Mouse (Mus musculus): ENCODE results near the gene Atcay.

GRCm38 (mm10) chr10:81201807-81202758, 28.6 kb downstream of the Atcay start, which contains the start of gene Nmrk2:
- TF ChIP-seq POLR2A (IDR thresholded peaks at IDR 0.05; ENCODE audit: low read depth, low read length) (no peak), CTCF (IDR thresholded peaks at IDR 0.05; ENCODE audit: extremely low read depth, insufficient read depth, insufficient read length, insufficient replicate concordance) (no peak)

Measured in spleen, adult 2 months (tissue).